Mouse (Mus musculus) hindbrain, embryonic 11.5 days (tissue): Measurements from ENCODE around the gene Hdgfl2. TPM values are rescaled to one million over a fixed set of nuclear protein-coding genes. Genes with fewer than 3 reads are reported as not detected.
"Not testable (repeated sequence)": the region's sequence is repeated elsewhere in the genome, so short reads cannot be mapped to it uniquely, and the experiment has no call there.

Source experiments
- ATAC-seq: fragments of 200-750 bp; cut with Nextera tagmentation; 2 replicates; pipeline ENCODE4 v1.8.0; 2017; ENCODE audit warnings: mild to moderate bottlenecking, moderate TSS enrichment, moderate library complexity; ENCODE audit not compliant: low FRiP score
- DNase-seq: peaks from one replicate; pipeline ENCODE4 v3.0.0-alpha.2; 2015; ENCODE audit warnings: low spot score
- H3K27ac ChIP-seq: fragments of 300-500 bp; sonication (generic); 2 replicates; pipeline ENCODE4 v1.5.1; 2014; ENCODE audit warnings: mild to moderate bottlenecking, low read depth, low read length
- H3K27me3 ChIP-seq: fragments of 300-500 bp; sonication (generic); 2 replicates; pipeline ENCODE4 v1.6.1; 2014; ENCODE audit warnings: mild to moderate bottlenecking, low read length, moderate library complexity, mixed read lengths; ENCODE audit not compliant: control insufficient read depth, insufficient read depth
- H3K36me3 ChIP-seq: fragments of 300-500 bp; sonication (generic); 2 replicates; pipeline ENCODE4 v1.6.1; 2014; ENCODE audit warnings: mild to moderate bottlenecking, low read length, moderate library complexity, mixed read lengths; ENCODE audit not compliant: control insufficient read depth, insufficient read depth
- H3K4me1 ChIP-seq: fragments of 300-500 bp; sonication (generic); replicated peaks from 2 replicates; pipeline ENCODE4 v1.6.1; 2014; ENCODE audit warnings: low read length, mixed read lengths; ENCODE audit not compliant: control insufficient read depth, insufficient read depth
- H3K4me2 ChIP-seq: fragments of 300-500 bp; sonication (generic); replicated peaks from 2 replicates; pipeline ENCODE4 v1.6.1; 2014; ENCODE audit warnings: mild to moderate bottlenecking, low read depth, low read length
- H3K4me3 ChIP-seq: fragments of 300-500 bp; sonication (generic); 2 replicates; pipeline ENCODE4 v1.5.1; 2014; ENCODE audit warnings: low read depth, low read length
- H3K9ac ChIP-seq: fragments of 300-500 bp; sonication (generic); 2 replicates; pipeline ENCODE4 v1.6.1; 2014; ENCODE audit warnings: low read depth, low read length
- H3K9me3 ChIP-seq: fragments of 300-500 bp; sonication (generic); 2 replicates; pipeline ENCODE4 v1.6.1; 2016; ENCODE audit warnings: low read length; ENCODE audit not compliant: control insufficient read depth
- WGBS: fragments of 180-500 bp; shearing (Covaris S2); extraction: QIAGEN DNeasy Blood & Tissue Kit; methylation state at CpG from one replicate; pipeline ENCODE4 v1.1.7; 2014; 5-methylcytosine and 5-hydroxymethylcytosine counted together
- polyA plus RNA-seq: library from polyadenylated mRNA; unstranded; fragments of >200 nt; fragmentation: Nextera tagmentation; extraction: Ambion mirVana; gene quantifications from 2 replicates; pipeline ENCODE4 v1.2.1, GENCODE M21; 2014

Hdgfl2 gene
- polyA plus RNA-seq, 1 experiment from 2014 or later, result 100 TPM

DNA sequence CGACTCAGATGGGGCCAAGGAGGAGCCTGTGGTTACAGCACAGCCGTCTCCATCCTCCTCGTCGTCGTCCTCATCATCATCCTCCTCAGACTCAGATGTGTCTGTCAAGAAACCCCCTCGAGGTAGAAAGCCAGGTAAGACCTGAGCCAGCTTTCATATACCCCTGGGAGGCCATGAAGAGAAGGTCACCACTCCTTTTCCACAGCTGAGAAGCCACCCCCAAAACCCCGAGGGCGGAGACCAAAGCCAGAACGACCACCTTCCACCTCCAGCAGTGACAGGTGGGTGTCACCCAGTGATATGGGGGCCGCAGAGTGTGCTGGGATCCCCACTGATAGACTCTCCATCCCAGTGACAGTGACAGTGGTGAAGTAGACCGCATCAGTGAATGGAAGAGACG lies 17.4 kb downstream of the Hdgfl2 start:
- DNase-seq, result no peak
- Histone ChIP-seq H3K36me3 (peaks cover 35% of the 10 kb centered on the region), H3K9ac (no peak overlapping the region), H3K27ac (no peak overlapping the region), H3K4me3 (no peak overlapping the region), H3K4me2 (no peak overlapping the region), H3K4me1 (no peaks in the 10 kb centered on the region), H3K9me3 (no peaks in the 10 kb centered on the region), H3K27me3 (no peaks in the 10 kb centered on the region)
- WGBS, result 89% methylated on average over 12 of the region's 12 CpGs
- ATAC-seq, result no peak

DNA sequence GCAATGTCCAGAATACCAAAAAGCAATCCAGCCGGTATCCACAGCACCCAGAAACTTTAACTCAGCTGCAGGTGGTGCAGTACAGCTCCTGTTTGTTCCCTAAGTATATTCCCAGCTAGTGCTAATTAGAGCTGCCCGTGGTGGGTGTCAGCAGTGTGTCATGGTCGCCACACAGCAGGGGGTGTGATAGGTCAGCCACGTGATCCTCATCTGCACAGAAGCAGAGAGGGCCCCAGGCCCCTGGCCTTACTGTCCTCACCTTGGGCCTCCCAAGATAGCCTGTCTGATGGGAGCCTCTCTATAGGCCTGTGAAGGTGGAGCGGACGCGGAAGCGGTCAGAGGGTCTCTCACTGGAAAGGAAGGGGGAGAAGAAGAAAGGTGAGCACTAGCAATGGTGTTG lies 18.7 kb downstream of the Hdgfl2 start:
- ATAC-seq (no peak), DNase-seq (no peak)
- no peaks in the 10 kb centered on the region for H3K4me1 ChIP-seq
- no peak overlapping the region for H3K9ac ChIP-seq
- no peak overlapping the region for H3K4me3 ChIP-seq
- no peak overlapping the region for H3K27ac ChIP-seq
- H3K9me3 ChIP-seq, result no peaks in the 10 kb centered on the region
- no peaks in the 10 kb centered on the region for H3K27me3 ChIP-seq
- peaks cover 38% of the 10 kb centered on the region for H3K36me3 ChIP-seq
- 92% methylated on average over 8 of the region's 8 CpGs for WGBS
- H3K4me2 ChIP-seq, result no peak overlapping the region

DNA sequence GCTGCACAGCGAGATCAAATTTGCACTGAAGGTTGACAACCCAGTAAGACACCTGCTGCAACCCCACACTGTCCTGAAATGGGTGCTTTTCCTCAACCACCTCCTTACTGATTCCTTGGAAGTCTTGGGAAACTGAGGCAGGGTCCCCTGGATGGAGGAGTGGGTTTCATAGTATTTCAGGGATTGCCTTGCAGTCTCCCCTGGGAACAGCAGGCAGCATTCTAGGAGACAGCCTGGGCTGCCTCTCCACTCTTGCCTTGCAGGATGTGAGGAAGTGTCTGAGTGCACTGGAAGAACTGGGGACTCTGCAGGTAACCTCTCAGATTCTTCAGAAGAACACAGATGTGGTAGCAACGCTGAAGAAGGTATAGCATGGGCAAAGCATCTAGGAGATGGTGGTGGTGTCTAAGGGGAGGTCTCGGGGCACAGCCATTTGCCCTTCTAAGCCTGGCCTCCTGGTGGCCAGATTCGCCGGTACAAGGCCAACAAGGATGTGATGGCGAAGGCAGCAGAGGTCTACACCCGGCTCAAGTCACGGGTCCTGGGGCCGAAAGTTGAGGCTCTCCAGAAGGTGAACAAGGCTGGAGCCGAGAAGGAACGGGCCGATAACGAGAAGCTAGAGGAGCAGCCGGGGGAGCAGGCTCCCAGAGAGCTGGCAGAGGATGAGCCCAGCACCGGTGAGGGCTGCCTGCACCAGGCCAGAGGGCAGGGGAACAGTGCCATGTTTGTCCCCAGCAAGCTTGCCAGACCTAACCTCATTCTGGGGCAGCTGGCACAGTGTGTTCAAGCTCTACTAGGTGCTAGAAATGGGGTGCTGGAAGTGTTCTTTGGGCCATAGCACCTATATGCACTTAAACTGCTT lies 19.5 kb downstream of the Hdgfl2 start:
- no peak for ATAC-seq
- no peak overlapping the region for H3K4me3 ChIP-seq
- WGBS, result 95% methylated on average over 15 of the region's 15 CpGs
- no peaks in the 10 kb centered on the region for H3K4me1 ChIP-seq
- no peak overlapping the region for H3K4me2 ChIP-seq
- no peaks in the 10 kb centered on the region for H3K9me3 ChIP-seq
- no peak overlapping the region for H3K27ac ChIP-seq
- H3K36me3 ChIP-seq, result peaks cover 36% of the 10 kb centered on the region
- no peak overlapping the region for H3K9ac ChIP-seq
- no peak for DNase-seq
- H3K27me3 ChIP-seq, result no peaks in the 10 kb centered on the region

DNA sequence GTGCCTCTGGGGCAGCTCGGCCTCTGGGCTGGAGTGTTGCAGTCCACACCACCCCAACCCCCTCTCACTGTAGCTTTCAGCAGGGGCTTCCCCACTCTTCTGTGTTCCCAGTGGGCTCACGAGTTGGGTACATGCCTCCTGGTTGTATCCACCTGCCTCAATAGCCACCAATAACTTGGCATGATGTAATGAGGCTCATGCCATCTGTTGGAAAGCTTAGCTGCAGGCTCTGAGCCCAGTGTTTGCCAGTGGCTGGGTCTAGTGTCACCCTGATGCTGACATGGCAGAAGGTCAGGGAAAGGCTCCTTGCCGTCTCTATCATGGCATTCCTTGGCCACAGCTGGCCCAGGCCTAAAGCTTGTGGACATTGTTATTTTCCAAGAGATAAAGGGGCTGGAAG lies 21.4 kb downstream of the Hdgfl2 start:
- no peak overlapping the region for H3K4me3 ChIP-seq
- no peak overlapping the region for H3K27ac ChIP-seq
- WGBS, result 85% methylated on average over 3 of the region's 3 CpGs
- peaks cover 36% of the 10 kb centered on the region for H3K36me3 ChIP-seq
- no peak overlapping the region for H3K4me2 ChIP-seq
- H3K9ac ChIP-seq, result no peak overlapping the region
- H3K9me3 ChIP-seq, result no peaks in the 10 kb centered on the region
- ATAC-seq (no peak), DNase-seq (no peak)
- H3K27me3 ChIP-seq, result no peaks in the 10 kb centered on the region
- H3K4me1 ChIP-seq, result no peaks in the 10 kb centered on the region

DNA sequence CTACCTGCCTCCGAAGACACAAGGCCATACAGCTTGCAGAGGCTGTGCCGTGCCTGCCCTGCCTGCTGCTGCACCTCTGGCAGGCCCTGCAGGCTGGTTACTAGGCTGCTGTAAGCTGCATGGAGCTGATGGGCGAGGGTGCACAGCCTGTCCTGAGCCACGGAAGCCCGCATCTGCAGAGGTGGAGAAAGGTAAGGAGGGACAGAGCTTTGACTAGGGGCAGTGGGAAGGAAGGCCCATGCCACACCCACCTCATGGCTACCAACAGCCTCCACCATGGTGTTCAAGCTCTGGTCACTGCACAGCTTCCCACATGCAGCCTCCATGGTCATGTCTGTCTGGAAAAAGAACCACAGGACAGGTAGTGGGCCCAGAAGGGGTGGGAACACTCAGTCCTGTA lies 22.7 kb downstream of the Hdgfl2 start:
- WGBS, result 89% methylated on average over 5 of the region's 5 CpGs
- Histone ChIP-seq H3K4me2 (no peak overlapping the region), H3K4me3 (no peak overlapping the region), H3K27me3 (no peaks in the 10 kb centered on the region), H3K4me1 (no peaks in the 10 kb centered on the region), H3K9me3 (no peaks in the 10 kb centered on the region), H3K36me3 (peaks cover 26% of the 10 kb centered on the region), H3K27ac (no peak overlapping the region), H3K9ac (no peak overlapping the region)
- ATAC-seq, result no peak
- no peak for DNase-seq

DNA sequence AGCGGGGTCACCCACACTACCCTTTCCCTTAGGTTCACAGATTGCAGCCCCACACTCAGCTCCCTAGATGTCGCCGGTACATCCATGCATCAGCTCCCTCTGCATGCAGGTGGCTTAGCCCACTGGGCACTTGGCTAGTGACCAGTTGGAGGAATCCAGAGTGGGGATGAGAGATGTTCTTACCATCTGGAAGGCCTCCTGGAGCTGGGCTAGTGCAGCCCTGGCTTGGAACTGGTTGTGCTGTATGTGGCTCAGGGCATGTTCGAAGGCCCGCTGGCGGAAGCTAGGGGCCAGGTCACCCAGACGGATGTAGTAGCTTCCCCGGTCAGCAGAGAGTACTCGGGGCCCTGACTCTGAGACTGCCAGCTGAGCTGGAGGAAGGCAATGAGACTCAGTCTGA lies 23.5 kb downstream of the Hdgfl2 start:
- peaks cover 20% of the 10 kb centered on the region for H3K36me3 ChIP-seq
- no peaks in the 10 kb centered on the region for H3K4me1 ChIP-seq
- H3K27ac ChIP-seq, result no peak overlapping the region
- 91% methylated on average over 9 of the region's 9 CpGs for WGBS
- H3K9ac ChIP-seq, result no peak overlapping the region
- no peaks in the 10 kb centered on the region for H3K9me3 ChIP-seq
- H3K27me3 ChIP-seq, result no peaks in the 10 kb centered on the region
- DNase-seq, result no peak
- no peak overlapping the region for H3K4me2 ChIP-seq
- no peak for ATAC-seq
- no peak overlapping the region for H3K4me3 ChIP-seq

DNA sequence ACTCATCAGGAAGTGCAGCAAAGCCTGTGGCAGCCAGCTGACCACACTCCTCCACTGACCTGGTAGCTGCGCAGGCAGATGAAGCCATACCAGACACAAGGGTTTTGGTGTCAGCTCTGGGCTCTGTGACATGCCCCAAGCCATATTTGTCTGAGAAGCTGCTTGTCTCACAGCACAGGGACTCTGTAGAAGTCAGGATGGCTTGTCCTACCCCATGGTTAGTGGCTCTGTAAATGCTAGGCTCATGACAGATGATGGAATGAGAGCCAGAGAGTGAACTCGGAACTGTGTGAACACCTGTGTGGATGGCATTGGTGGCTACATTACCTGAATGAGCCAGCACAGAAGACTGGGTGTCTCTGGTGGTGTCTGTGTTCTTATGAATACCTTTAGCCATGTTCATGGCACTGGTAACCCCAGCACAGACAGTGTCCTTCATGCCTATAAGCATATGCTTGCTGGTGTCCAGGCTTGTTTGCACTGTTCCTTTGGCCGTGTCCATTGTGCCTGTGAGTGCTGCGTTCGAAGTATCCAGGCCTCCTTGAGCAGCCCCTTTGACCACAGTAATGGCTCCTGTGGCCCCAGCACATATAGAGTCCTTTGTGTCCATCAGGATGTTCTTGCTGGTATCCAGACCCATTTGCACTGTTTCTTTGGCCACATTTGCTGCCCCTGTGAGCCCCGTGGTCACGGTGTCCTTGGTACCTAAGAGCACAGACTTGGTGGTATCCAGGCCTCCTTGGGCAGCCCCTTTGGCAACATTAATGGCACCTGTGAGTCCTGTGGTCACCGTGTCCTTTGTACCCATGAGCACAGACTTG lies 24.2 kb downstream of the Hdgfl2 start:
- no peak for DNase-seq
- peaks cover 20% of the 10 kb centered on the region for H3K36me3 ChIP-seq

DNA sequence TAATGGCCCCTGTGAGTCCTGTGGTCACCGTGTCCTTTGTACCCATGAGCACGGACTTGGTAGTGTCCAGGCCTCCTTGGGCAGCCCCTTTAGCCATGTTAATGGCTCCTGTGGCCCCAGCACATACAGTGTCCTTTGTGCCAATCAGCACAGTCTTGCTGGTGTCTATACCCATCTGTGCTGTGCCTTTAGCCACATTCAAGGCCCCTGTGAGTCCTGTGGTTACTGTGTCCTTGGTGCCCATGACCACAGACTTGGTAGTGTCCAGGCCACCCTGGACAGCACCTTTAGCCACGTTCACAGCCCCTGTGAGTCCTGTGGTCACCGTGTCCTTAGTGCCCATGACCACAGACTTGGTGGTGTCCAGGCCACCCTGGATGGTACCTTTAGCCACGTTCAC lies 25.4 kb downstream of the Hdgfl2 start:
- H3K4me3 ChIP-seq, H3K27ac ChIP-seq, H3K4me1 ChIP-seq, ATAC-seq, H3K9me3 ChIP-seq, H3K4me2 ChIP-seq, H3K9ac ChIP-seq, H3K27me3 ChIP-seq, DNase-seq: not testable (repeated sequence)
- peaks cover 17% of the 10 kb centered on the region for H3K36me3 ChIP-seq
- 100% methylated on average over 2 of the region's 5 CpGs for WGBS

More for the DNA sequence above, 24.2 kb downstream of the Hdgfl2 start:
- WGBS, result 94% methylated on average over 8 of the region's 8 CpGs
- H3K27ac ChIP-seq, result no peak overlapping the region
- H3K9me3 ChIP-seq, result no peaks in the 10 kb centered on the region
- no peaks in the 10 kb centered on the region for H3K4me1 ChIP-seq
- H3K4me3 ChIP-seq, result no peak overlapping the region
- no peak overlapping the region for H3K9ac ChIP-seq
- H3K4me2 ChIP-seq, result no peak overlapping the region
- no peaks in the 10 kb centered on the region for H3K27me3 ChIP-seq
- no peak for ATAC-seq
